Mouse (Mus musculus) C2C12 (cell line): ENCODE measurements around the gene Hpn.

Source experiments
- CEBPB ChIP-seq: IDR thresholded peaks from one replicate; pipeline ENCODE4 v1.6.1; 2011; ENCODE audit warnings: low read depth, mild to moderate bottlenecking, control low read depth, moderate library complexity
- CTCF ChIP-seq: IDR thresholded peaks from one replicate; pipeline ENCODE4 v1.5.1; 2011; ENCODE audit not compliant: control insufficient read depth, insufficient read depth, insufficient read length
- MAX ChIP-seq: IDR thresholded peaks from one replicate; pipeline ENCODE4 v1.6.1; 2011; ENCODE audit warnings: mild to moderate bottlenecking, control low read depth
- MYOD1 ChIP-seq: IDR thresholded peaks from one replicate; pipeline ENCODE4 v1.6.1; 2011; ENCODE audit warnings: low read depth; ENCODE audit not compliant: control insufficient read depth, insufficient read length
- USF1 ChIP-seq: IDR thresholded peaks from one replicate; pipeline ENCODE4 v1.6.1; 2011; ENCODE audit warnings: low read depth, mild to moderate bottlenecking, control low read depth, moderate library complexity

- TF ChIP-seq CTCF, result peak; percentile 88
- no peak for TF ChIP-seq CEBPB
- TF ChIP-seq USF1, result no peak
- no peak for TF ChIP-seq MYOD1
- no peak for TF ChIP-seq MAX
These were observed 56.0 kb downstream of the Hpn start, which contains the start of gene Lgi4 for GRCm38 (mm10) chr7:31059108-31059507.
